Mouse (Mus musculus) midbrain, embryonic 16.5 days (tissue): ENCODE measurements around the gene Gm10491. TPM values are rescaled to one million over a fixed set of nuclear protein-coding genes. Genes with fewer than 3 reads are reported as not detected.

Experiments
- ATAC-seq: fragments of 200-750 bp; cut with Nextera tagmentation; 2 replicates; pipeline ENCODE4 v1.8.0; 2017; ENCODE audit warnings: moderate TSS enrichment
- H3K27ac ChIP-seq: fragments of 300-500 bp; sonication (generic); 2 replicates; pipeline ENCODE4 v1.5.1; 2014; ENCODE audit warnings: mild to moderate bottlenecking, low read length, mixed read lengths
- H3K27me3 ChIP-seq: fragments of 300-500 bp; sonication (generic); 2 replicates; pipeline ENCODE4 v1.6.1; 2014; ENCODE audit warnings: low read depth, low read length, mixed read lengths; ENCODE audit not compliant: control insufficient read depth, insufficient read depth
- H3K36me3 ChIP-seq: fragments of 300-500 bp; sonication (generic); 2 replicates; pipeline ENCODE4 v1.6.1; 2014; ENCODE audit warnings: mild to moderate bottlenecking, low read length, moderate library complexity, mixed read lengths; ENCODE audit not compliant: control insufficient read depth, insufficient read depth
- H3K4me1 ChIP-seq: fragments of 300-500 bp; sonication (generic); 2 replicates; pipeline ENCODE4 v1.6.1; 2014; ENCODE audit warnings: mild to moderate bottlenecking, low read length, mixed read lengths; ENCODE audit not compliant: control insufficient read depth, insufficient read depth
- H3K4me2 ChIP-seq: fragments of 300-500 bp; sonication (generic); 2 replicates; pipeline ENCODE4 v1.6.1; 2014; ENCODE audit warnings: mild to moderate bottlenecking, low read length, mixed read lengths
- H3K4me3 ChIP-seq: fragments of 300-500 bp; sonication (generic); 2 replicates; pipeline ENCODE4 v1.5.1; 2014; ENCODE audit warnings: low read depth, mild to moderate bottlenecking, low read length, moderate library complexity, mixed read lengths
- H3K9ac ChIP-seq: fragments of 300-500 bp; sonication (generic); 2 replicates; pipeline ENCODE4 v1.6.1; 2014; ENCODE audit warnings: low read depth, low read length, mixed read lengths
- H3K9me3 ChIP-seq: fragments of 300-500 bp; sonication (generic); replicated peaks from 2 replicates; pipeline ENCODE4 v1.6.1; 2014; ENCODE audit warnings: mild to moderate bottlenecking, low read length, mixed read lengths; ENCODE audit not compliant: control insufficient read depth, poor library complexity, severe bottlenecking
- WGBS: fragments of 180-500 bp; shearing (Covaris S2); extraction: QIAGEN DNeasy Blood & Tissue Kit; methylation state at CpG from one replicate; pipeline ENCODE4 v1.1.7; 2014; 5-methylcytosine and 5-hydroxymethylcytosine counted together
- polyA plus RNA-seq: library from polyadenylated mRNA; unstranded; fragments of >200 nt; fragmentation: Nextera tagmentation; extraction: Ambion mirVana; gene quantifications from 2 replicates; pipeline ENCODE4 v1.2.1, GENCODE M21; 2015

Gm10491 gene
- polyA plus RNA-seq, 1 experiment from 2014 or later: not detected

- Histone ChIP-seq H3K4me1 (no peaks in the 10 kb centered on the region), H3K36me3 (peaks cover 3% of the 10 kb centered on the region; the same call in 1 of the 2 replicates), H3K9ac (no peak overlapping the region), H3K4me2 (no peak overlapping the region), H3K27ac (no peak overlapping the region), H3K4me3 (no peak overlapping the region), H3K9me3 (no peaks in the 10 kb centered on the region), H3K27me3 (no peaks in the 10 kb centered on the region)
- WGBS: 100% methylated on average over 1 of the region's 1 CpGs
- ATAC-seq: no peak
Observed at GRCm38 (mm10) chrX:7867141-7867540, 40.5 kb downstream of the Gm10491 start.

GRCm38 (mm10) chrX:7865786-7866185 is 41.8 kb downstream of the Gm10491 start:
- no peak for ATAC-seq
- H3K4me2 ChIP-seq: no peak overlapping the region
- H3K36me3 ChIP-seq: peaks cover 3% of the 10 kb centered on the region; the same call in 1 of the 2 replicates
- H3K9me3 ChIP-seq: no peaks in the 10 kb centered on the region
- H3K27ac ChIP-seq: no peak overlapping the region
- no peaks in the 10 kb centered on the region for H3K27me3 ChIP-seq
- 78% methylated on average over 2 of the region's 2 CpGs for WGBS
- no peaks in the 10 kb centered on the region for H3K4me1 ChIP-seq
- no peak overlapping the region for H3K9ac ChIP-seq
- H3K4me3 ChIP-seq: no peak overlapping the region

- ATAC-seq: no peak
- Histone ChIP-seq H3K27me3 (no peaks in the 10 kb centered on the region), H3K4me2 (no peak overlapping the region), H3K9ac (no peak overlapping the region), H3K9me3 (no peaks in the 10 kb centered on the region), H3K27ac (no peak overlapping the region), H3K36me3 (peaks cover 3% of the 10 kb centered on the region; the same call in 1 of the 2 replicates), H3K4me3 (no peak overlapping the region), H3K4me1 (no peaks in the 10 kb centered on the region)
- 81% methylated on average over 2 of the region's 2 CpGs for WGBS
Observed at GRCm38 (mm10) chrX:7865343-7865742, 42.3 kb downstream of the Gm10491 start.

GRCm38 (mm10) chrX:7864551-7864950 is 43.1 kb downstream of the Gm10491 start:
- Histone ChIP-seq H3K4me3 (no peak overlapping the region), H3K9ac (no peak overlapping the region), H3K4me2 (no peak overlapping the region), H3K9me3 (no peaks in the 10 kb centered on the region), H3K4me1 (no peaks in the 10 kb centered on the region), H3K36me3 (peaks cover 3% of the 10 kb centered on the region; the same call in 1 of the 2 replicates), H3K27ac (no peak overlapping the region), H3K27me3 (no peaks in the 10 kb centered on the region)
- ATAC-seq: no peak
- WGBS: 83% methylated on average over 3 of the region's 3 CpGs

GRCm38 (mm10) chrX:7863181-7863580 is 44.5 kb downstream of the Gm10491 start:
- Histone ChIP-seq H3K4me1 (no peaks in the 10 kb centered on the region), H3K27ac (no peak overlapping the region), H3K9me3 (no peaks in the 10 kb centered on the region), H3K9ac (no peak overlapping the region), H3K4me2 (no peak overlapping the region), H3K4me3 (no peak overlapping the region), H3K27me3 (no peaks in the 10 kb centered on the region), H3K36me3 (peaks cover 3% of the 10 kb centered on the region; the same call in 1 of the 2 replicates)
- 85% methylated on average over 1 of the region's 1 CpGs for WGBS
- no peak for ATAC-seq

- Histone ChIP-seq H3K27ac (no peak overlapping the region), H3K4me3 (no peak overlapping the region), H3K4me2 (no peak overlapping the region), H3K9me3 (no peaks in the 10 kb centered on the region), H3K27me3 (no peaks in the 10 kb centered on the region), H3K4me1 (no peaks in the 10 kb centered on the region), H3K36me3 (no peaks in the 10 kb centered on the region), H3K9ac (no peak overlapping the region)
- WGBS: 88% methylated on average over 3 of the region's 3 CpGs
- ATAC-seq: no peak
Observed at GRCm38 (mm10) chrX:7859191-7859753, 48.4 kb downstream of the Gm10491 start.

Other genes starting within 250 kb of the Gm10491 start
- 13.9 and 18.3 TPM in 2 replicates for gene Plp2, start 236.4 kb downstream of the Gm10491 start, polyA plus RNA-seq
- 0.10 and 0.13 TPM in 2 replicates for gene Magix, start 226.6 kb downstream of the Gm10491 start, polyA plus RNA-seq
- 49.0 and 49.9 TPM in 2 replicates for gene Gpkow, start 210.7 kb downstream of the Gm10491 start, polyA plus RNA-seq
- 29.9 and 30.8 TPM in 2 replicates for gene Wdr45, start 193.5 kb downstream of the Gm10491 start, polyA plus RNA-seq
- not detected in 2 replicates for gene Gm45208, start 185.6 kb downstream of the Gm10491 start, polyA plus RNA-seq
- gene Praf2, start 179.4 kb downstream of the Gm10491 start, polyA plus RNA-seq: 132 and 139 TPM in 2 replicates
- gene Ccdc120, start 156.9 kb downstream of the Gm10491 start, polyA plus RNA-seq: 71.6 and 76.4 TPM in 2 replicates
- 19.0 and 23.3 TPM in 2 replicates for gene Tfe3, start 145.3 kb downstream of the Gm10491 start, polyA plus RNA-seq
- 73.1 and 73.9 TPM in 2 replicates for gene Gripap1, start 118.1 kb downstream of the Gm10491 start, polyA plus RNA-seq
- 3.3 and 3.8 TPM in 2 replicates for gene Kcnd1, start 85.5 kb downstream of the Gm10491 start, polyA plus RNA-seq
- 41.8 and 42.0 TPM in 2 replicates for gene Otud5, start 66.5 kb downstream of the Gm10491 start, polyA plus RNA-seq
- 23.6 and 27.2 TPM in 2 replicates for gene Pim2, start 29.6 kb downstream of the Gm10491 start, polyA plus RNA-seq
- 44.9 and 45.2 TPM in 2 replicates for gene Slc35a2, start 23.8 kb downstream of the Gm10491 start, polyA plus RNA-seq
- 228 and 250 TPM in 2 replicates for gene Pqbp1, start 8.6 kb downstream of the Gm10491 start, polyA plus RNA-seq
- 166 and 167 TPM in 2 replicates for gene Timm17b, start 8.5 kb downstream of the Gm10491 start, polyA plus RNA-seq
- gene Gm10490, start 1.7 kb upstream of the Gm10491 start, polyA plus RNA-seq: not detected in 2 replicates
- 288 and 302 TPM in 2 replicates for gene Pcsk1n, start 12.0 kb upstream of the Gm10491 start, polyA plus RNA-seq
- not detected in 2 replicates for gene Eras, start 20.8 kb upstream of the Gm10491 start, polyA plus RNA-seq
- gene Hdac6, start 40.1 kb upstream of the Gm10491 start, polyA plus RNA-seq: 75.6 and 77.9 TPM in 2 replicates
- 0.18 and 0.19 TPM in 2 replicates for gene Gata1, start 70.2 kb upstream of the Gm10491 start, polyA plus RNA-seq
- 0.56 and 0.58 TPM in 2 replicates for gene Glod5, start 110.7 kb upstream of the Gm10491 start, polyA plus RNA-seq
- gene Suv39h1, start 166.9 kb upstream of the Gm10491 start, polyA plus RNA-seq: 39.1 and 44.6 TPM in 2 replicates
- gene Was, start 182.7 kb upstream of the Gm10491 start, polyA plus RNA-seq: 0.12 and 0.19 TPM in 2 replicates
- gene Wdr13, start 225.1 kb upstream of the Gm10491 start, polyA plus RNA-seq: 70.5 and 72.8 TPM in 2 replicates
- 286 and 306 TPM in 2 replicates for gene Rbm3, start 238.0 kb upstream of the Gm10491 start, polyA plus RNA-seq